Mouse (Mus musculus) midbrain, postnatal 0 days (tissue): ENCODE results near the gene Birc2. TPM values are rescaled to one million over a fixed set of nuclear protein-coding genes. Genes with fewer than 3 reads are reported as not detected.

ENCODE experiments used
- ATAC-seq: fragments of 200-750 bp; cut with Nextera tagmentation; 2 replicates; pipeline ENCODE4 v1.8.0; 2017; ENCODE audit warnings: moderate number of reproducible peaks, mild to moderate bottlenecking, moderate TSS enrichment, moderate library complexity; ENCODE audit not compliant: low FRiP score
- DNase-seq: peaks from one replicate; pipeline ENCODE4 v3.0.0-alpha.2; 2015; ENCODE audit warnings: low spot score
- H3K27ac ChIP-seq: fragments of 300-500 bp; sonication (generic); 2 replicates; pipeline ENCODE4 v1.5.1; 2014; ENCODE audit warnings: low read depth, mild to moderate bottlenecking, low read length, mixed read lengths
- H3K27me3 ChIP-seq: fragments of 300-500 bp; sonication (generic); 2 replicates; pipeline ENCODE4 v1.6.1; 2014; ENCODE audit warnings: low read length, control low read depth, mixed read lengths; ENCODE audit not compliant: insufficient read depth
- H3K36me3 ChIP-seq: fragments of 300-500 bp; sonication (generic); 2 replicates; pipeline ENCODE4 v1.6.1; 2014; ENCODE audit warnings: low read length, control low read depth, mixed read lengths; ENCODE audit not compliant: insufficient read depth
- H3K4me1 ChIP-seq: fragments of 300-500 bp; sonication (generic); 2 replicates; pipeline ENCODE4 v1.6.1; 2014; ENCODE audit warnings: mild to moderate bottlenecking, control low read depth, antibody characterized with exemption, low read length, mixed read lengths; ENCODE audit not compliant: insufficient read depth
- H3K4me2 ChIP-seq: fragments of 300-500 bp; sonication (generic); 2 replicates; pipeline ENCODE4 v1.6.1; 2014; ENCODE audit warnings: low read depth, mild to moderate bottlenecking, low read length, mixed read lengths; ENCODE audit not compliant: poor library complexity, severe bottlenecking
- H3K4me3 ChIP-seq: fragments of 300-500 bp; sonication (generic); 2 replicates; pipeline ENCODE4 v1.5.1; 2014; ENCODE audit warnings: low read depth, mild to moderate bottlenecking, low read length, moderate library complexity
- H3K9ac ChIP-seq: fragments of 300-500 bp; sonication (generic); replicated peaks from 2 replicates; pipeline ENCODE4 v1.6.1; 2014; ENCODE audit warnings: mild to moderate bottlenecking, low read length, moderate library complexity, mixed read lengths; ENCODE audit not compliant: poor library complexity, severe bottlenecking
- H3K9me3 ChIP-seq: fragments of 300-500 bp; sonication (generic); 2 replicates; pipeline ENCODE4 v1.6.1; 2016; ENCODE audit warnings: low read length, control low read depth
- CTCF ChIP-seq: IDR thresholded peaks from 2 replicates; pipeline ENCODE4 v1.5.1; 2016; ENCODE audit warnings: antibody characterized with exemption, mild to moderate bottlenecking
- WGBS: fragments of 180-500 bp; shearing (Covaris S2); extraction: QIAGEN DNeasy Blood & Tissue Kit; methylation state at CpG from one replicate; pipeline ENCODE4 v1.1.7; 2014; 5-methylcytosine and 5-hydroxymethylcytosine counted together
- polyA plus RNA-seq: library from polyadenylated mRNA; unstranded; fragments of >200 nt; fragmentation: Nextera tagmentation; extraction: Ambion mirVana; gene quantifications from 2 replicates; pipeline ENCODE4 v1.2.1, GENCODE M21; 2015
- total RNA-seq: library from RNA; depleted of rRNA; stranded (reverse); fragments of >200 nt; gene quantifications from 2 replicates; pipeline ENCODE4 v1.2.3, GENCODE M21; 2014; rRNA removed

Gene Birc2
- total RNA-seq: 37.7 and 40.9 TPM in 2 replicates
- 27.6 and 28.0 TPM in 2 replicates for polyA plus RNA-seq

GRCm38 (mm10) chr9:7836905-7837805, at the start of gene Birc2:
TSS of gene Birc2 (minus strand) at chr9:7837064.
- peak; percentile 30 for TF ChIP-seq CTCF
- under 1% methylated on average over 67 of the region's 68 CpGs for WGBS
- DNase-seq (peak; percentile 98), ATAC-seq (peak; percentile 98)
- H3K4me1 ChIP-seq: 0 out of 2 replicates have a peak, but pooled peaks cover 2% of the 10 kb centered on the region
- H3K36me3 ChIP-seq: no peaks in the 10 kb centered on the region
- peak within 1 kb of the TSS; percentile 82 for H3K9ac ChIP-seq
- H3K27me3 ChIP-seq: no peaks in the 10 kb centered on the region
- peak within 1 kb of the TSS; percentile 80 for H3K4me3 ChIP-seq
- H3K4me2 ChIP-seq: peak within 1 kb of the TSS; percentile 57
- no peaks in the 10 kb centered on the region for H3K9me3 ChIP-seq
- peak within 1 kb of the TSS; percentile 97 for H3K27ac ChIP-seq

GRCm38 (mm10) chr9:7884346-7884745, 47.5 kb upstream of the Birc2 start:
- no peak for TF ChIP-seq CTCF
- H3K36me3 ChIP-seq: no peaks in the 10 kb centered on the region

GRCm38 (mm10) chr9:7882304-7882865, 45.5 kb upstream of the Birc2 start:
- H3K4me1 ChIP-seq: no peaks in the 10 kb centered on the region
- ATAC-seq (no peak), DNase-seq (no peak)
- WGBS: 96% methylated on average over 1 of the region's 1 CpGs
- H3K4me3 ChIP-seq: no peak overlapping the region
- H3K27me3 ChIP-seq: no peaks in the 10 kb centered on the region
- no peak for TF ChIP-seq CTCF
- H3K9ac ChIP-seq: no peak overlapping the region
- H3K9me3 ChIP-seq: no peaks in the 10 kb centered on the region
- H3K36me3 ChIP-seq: no peaks in the 10 kb centered on the region
- H3K4me2 ChIP-seq: no peak overlapping the region
- no peak overlapping the region for H3K27ac ChIP-seq

More at GRCm38 (mm10) chr9:7884346-7884745, 47.5 kb upstream of the Birc2 start:
- Histone ChIP-seq H3K27ac (no peak overlapping the region), H3K9me3 (no peaks in the 10 kb centered on the region), H3K4me2 (no peak overlapping the region), H3K4me3 (no peak overlapping the region), H3K27me3 (no peaks in the 10 kb centered on the region), H3K9ac (no peak overlapping the region), H3K4me1 (no peaks in the 10 kb centered on the region)
- WGBS: 97% methylated on average over 3 of the region's 3 CpGs
- DNase-seq (no peak), ATAC-seq (no peak)

GRCm38 (mm10) chr9:7873511-7874211, 36.8 kb upstream of the Birc2 start:
- Histone ChIP-seq H3K4me2 (no peak overlapping the region), H3K9me3 (no peaks in the 10 kb centered on the region), H3K4me1 (no peaks in the 10 kb centered on the region), H3K36me3 (no peaks in the 10 kb centered on the region), H3K9ac (no peak overlapping the region), H3K27me3 (no peaks in the 10 kb centered on the region), H3K27ac (no peak overlapping the region), H3K4me3 (no peak overlapping the region)
- ATAC-seq (no peak), DNase-seq (no peak)
- 95% methylated on average over 8 of the region's 8 CpGs for WGBS
- no peak; the same call in 1 of the 2 replicates for TF ChIP-seq CTCF

GRCm38 (mm10) chr9:7872775-7873439, 36.0 kb upstream of the Birc2 start, which contains the start of gene Birc3:
TSS of gene Birc3 (minus strand) at chr9:7873186.
- 11% methylated on average over 26 of the region's 26 CpGs for WGBS
- no peak for DNase-seq

More at GRCm38 (mm10) chr9:7872775-7873439, 36.0 kb upstream of the Birc2 start, which contains the start of gene Birc3:
- Histone ChIP-seq H3K4me1 (no peaks in the 10 kb centered on the region), H3K4me2 (peak within 1 kb of the TSS; percentile 98), H3K27ac (no peak within 1 kb of the TSS), H3K4me3 (peak within 1 kb of the TSS; percentile 43), H3K9me3 (no peaks in the 10 kb centered on the region), H3K9ac (peak within 1 kb of the TSS; percentile 60), H3K36me3 (no peaks in the 10 kb centered on the region), H3K27me3 (no peaks in the 10 kb centered on the region)
- ATAC-seq: peak; percentile 72
- TF ChIP-seq CTCF: no peak
